Mouse (Mus musculus) limb, embryonic 11.5 days (tissue): Measurements from ENCODE around the gene Kcnq4. TPM values are rescaled to one million over a fixed set of nuclear protein-coding genes. Genes with fewer than 3 reads are reported as not detected.

Experiments
- ATAC-seq: fragments of 200-750 bp; cut with Nextera tagmentation; 2 replicates; pipeline ENCODE4 v1.8.0; 2017; ENCODE audit warnings: low read depth; ENCODE audit not compliant: insufficient number of reproducible peaks, low FRiP score, low TSS enrichment
- DNase-seq: peaks from one replicate; pipeline ENCODE4 v3.0.0-alpha.2; 2015; ENCODE audit warnings: low spot score
- H3K27ac ChIP-seq: fragments of 300-500 bp; sonication (generic); replicated peaks from 2 replicates; pipeline ENCODE4 v1.5.1; 2014; ENCODE audit warnings: low read depth, mild to moderate bottlenecking, low read length
- H3K27me3 ChIP-seq: fragments of 300-500 bp; sonication (generic); 2 replicates; pipeline ENCODE4 v1.6.1; 2014; ENCODE audit warnings: mild to moderate bottlenecking, low read length, mixed read lengths; ENCODE audit not compliant: control insufficient read depth, insufficient read depth
- H3K36me3 ChIP-seq: fragments of 300-500 bp; sonication (generic); 2 replicates; pipeline ENCODE4 v1.6.1; 2014; ENCODE audit warnings: mild to moderate bottlenecking, low read length, moderate library complexity, mixed read lengths; ENCODE audit not compliant: control insufficient read depth, insufficient read depth
- H3K4me1 ChIP-seq: fragments of 300-500 bp; sonication (generic); 2 replicates; pipeline ENCODE4 v1.6.1; 2014; ENCODE audit warnings: low read length, mixed read lengths; ENCODE audit not compliant: control insufficient read depth, insufficient read depth
- H3K4me2 ChIP-seq: fragments of 300-500 bp; sonication (generic); 2 replicates; pipeline ENCODE4 v1.6.1; 2014; ENCODE audit warnings: low read depth, mild to moderate bottlenecking, moderate library complexity; ENCODE audit not compliant: severe bottlenecking
- H3K4me3 ChIP-seq: fragments of 300-500 bp; sonication (generic); 2 replicates; pipeline ENCODE4 v1.5.1; 2014; ENCODE audit warnings: low read depth, low read length
- H3K9ac ChIP-seq: fragments of 300-500 bp; sonication (generic); 2 replicates; pipeline ENCODE4 v1.6.1; 2014; ENCODE audit warnings: mild to moderate bottlenecking, low read length
- H3K9me3 ChIP-seq: fragments of 300-500 bp; sonication (generic); 2 replicates; pipeline ENCODE4 v1.6.1; 2016; ENCODE audit warnings: low read length; ENCODE audit not compliant: control insufficient read depth
- WGBS: fragments of 180-500 bp; shearing (Covaris S2); extraction: QIAGEN DNeasy Blood & Tissue Kit; methylation state at CpG from one replicate; pipeline ENCODE4 v1.1.7; 2014; 5-methylcytosine and 5-hydroxymethylcytosine counted together
- polyA plus RNA-seq: library from polyadenylated mRNA; unstranded; fragments of >200 nt; fragmentation: Nextera tagmentation; extraction: Ambion mirVana; gene quantifications from 2 replicates; pipeline ENCODE4 v1.2.1, GENCODE M21; 2014

Kcnq4 gene
- 5.1 and 6.1 TPM in 2 replicates for polyA plus RNA-seq

DNA sequence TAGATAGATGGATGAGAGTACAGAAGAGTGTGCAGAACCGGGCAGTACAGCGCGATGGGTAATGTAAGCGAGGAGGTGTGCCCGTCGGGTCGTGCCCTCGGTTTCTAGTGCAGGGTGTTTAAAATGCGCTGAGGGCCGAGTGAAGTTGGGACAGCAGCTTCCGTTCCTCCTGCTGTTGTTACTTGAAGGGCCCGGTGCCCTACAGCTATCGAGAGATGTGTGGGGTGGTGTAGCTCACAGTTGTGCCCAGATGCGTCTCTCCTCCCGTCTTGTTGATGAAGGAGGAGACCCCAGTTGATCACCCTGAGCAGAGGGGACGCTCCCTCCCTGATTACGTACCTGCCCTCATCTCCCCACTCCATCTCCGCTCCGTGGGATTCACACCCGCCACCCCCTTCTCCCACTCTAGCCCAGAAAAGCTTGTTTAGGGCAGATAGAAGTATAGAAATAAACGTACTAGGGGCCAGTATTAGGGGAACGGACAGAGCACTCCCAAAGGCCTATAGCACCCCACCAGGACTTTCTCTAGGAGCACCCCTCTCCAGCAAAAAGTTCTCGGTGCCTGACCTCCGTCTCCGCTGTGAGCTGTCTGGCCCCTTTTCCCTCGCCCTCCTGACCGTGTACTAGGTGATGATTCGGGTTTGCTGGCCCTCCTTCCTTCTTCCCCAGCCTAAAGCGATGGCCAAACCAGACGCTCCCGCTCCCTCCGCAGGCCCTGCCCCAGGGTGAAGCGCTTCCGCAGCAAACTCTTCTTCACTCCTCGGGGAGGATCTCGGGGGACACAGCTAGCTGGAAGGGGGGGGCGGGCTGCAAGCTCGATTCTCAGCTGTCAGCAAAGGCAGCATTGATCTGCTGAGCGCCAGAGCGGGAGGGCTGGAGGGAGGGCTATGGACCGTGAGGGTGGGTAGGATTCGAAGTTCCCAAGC lies at the start of gene Kcnq4:
Gene Kcnq4, minus strand, starts transcription at position 672 of the 926 bp plus-strand sequence.
- 1% methylated on average over 42 of the region's 42 CpGs for WGBS
- DNase-seq, result peak; percentile 36
- Histone ChIP-seq H3K9me3 (no peaks in the 10 kb centered on the region), H3K4me2 (peak within 1 kb of the TSS; percentile 100), H3K9ac (0 out of 2 replicates have a peak within 1 kb of the TSS, but pooled peaks have one; percentile 4), H3K27me3 (peaks cover 63% of the 10 kb centered on the region), H3K36me3 (no peaks in the 10 kb centered on the region), H3K4me3 (peak within 1 kb of the TSS; percentile 47), H3K4me1 (peaks cover 8% of the 10 kb centered on the region), H3K27ac (no peak within 1 kb of the TSS)
- ATAC-seq, result no peak

DNA sequence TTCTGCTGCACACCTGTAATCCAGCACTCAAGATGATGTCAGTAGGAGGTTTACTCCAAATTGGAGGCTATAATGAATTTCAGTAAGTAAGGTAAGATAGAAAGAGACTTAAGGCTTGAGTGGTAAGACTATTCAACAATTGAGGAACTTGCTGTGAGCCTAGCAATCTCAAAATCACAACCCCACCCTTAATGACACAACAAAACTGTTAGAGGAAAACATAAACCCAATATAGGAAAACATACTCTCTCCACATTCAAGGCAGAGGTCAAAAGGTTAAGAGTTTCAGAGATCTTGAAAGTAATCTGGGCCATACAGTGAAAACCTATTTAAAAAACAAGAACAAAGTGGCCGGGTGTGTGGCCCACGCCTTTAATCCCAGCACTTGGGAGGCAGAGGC lies 48.3 kb upstream of the Kcnq4 start:
- 92% methylated on average over 2 of the region's 2 CpGs for WGBS
- Histone ChIP-seq H3K9me3 (no peaks in the 10 kb centered on the region), H3K4me2 (no peak overlapping the region), H3K4me3 (no peak overlapping the region), H3K27me3 (no peaks in the 10 kb centered on the region), H3K4me1 (no peaks in the 10 kb centered on the region), H3K36me3 (no peaks in the 10 kb centered on the region), H3K9ac (no peak overlapping the region), H3K27ac (no peak overlapping the region)
- DNase-seq (no peak), ATAC-seq (no peak)

DNA sequence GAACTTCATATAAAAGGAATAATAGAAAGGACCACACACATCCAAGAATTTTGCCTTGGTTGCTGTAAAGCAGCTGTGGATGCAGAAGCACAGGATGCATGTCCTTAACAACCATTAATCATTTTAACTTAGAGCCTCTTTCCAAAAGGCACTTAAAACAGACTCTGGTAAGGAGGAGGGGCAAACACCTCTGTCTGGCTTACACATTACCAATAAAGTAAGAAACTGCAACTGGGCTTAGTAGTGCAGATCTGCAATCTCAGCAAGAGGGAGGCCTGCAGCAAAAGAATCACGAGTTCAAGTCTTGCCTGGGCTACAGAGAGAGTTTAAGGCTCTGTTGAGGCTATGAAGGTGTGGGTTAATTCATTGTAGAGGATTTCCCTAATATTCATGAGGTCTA lies 47.2 kb upstream of the Kcnq4 start:
- DNase-seq (no peak), ATAC-seq (no peak)
- H3K4me1 ChIP-seq, result no peaks in the 10 kb centered on the region
- H3K4me2 ChIP-seq, result no peak overlapping the region
- H3K9ac ChIP-seq, result no peak overlapping the region
- H3K27ac ChIP-seq, result no peak overlapping the region
- WGBS, result 70% methylated on average over 1 of the region's 1 CpGs
- no peaks in the 10 kb centered on the region for H3K27me3 ChIP-seq
- H3K9me3 ChIP-seq, result no peaks in the 10 kb centered on the region
- H3K36me3 ChIP-seq, result no peaks in the 10 kb centered on the region; the same call in 1 of the 2 replicates
- no peak overlapping the region for H3K4me3 ChIP-seq

- no peak overlapping the region for H3K27ac ChIP-seq
- no peak overlapping the region for H3K4me2 ChIP-seq
- H3K36me3 ChIP-seq, result no peaks in the 10 kb centered on the region; the same call in 1 of the 2 replicates
- ATAC-seq (no peak), DNase-seq (no peak)
- WGBS, result 90% methylated on average over 2 of the region's 2 CpGs
- H3K9ac ChIP-seq, result no peak overlapping the region
- H3K9me3 ChIP-seq, result no peaks in the 10 kb centered on the region
- no peak overlapping the region for H3K4me3 ChIP-seq
- H3K27me3 ChIP-seq, result no peaks in the 10 kb centered on the region
- H3K4me1 ChIP-seq, result no peaks in the 10 kb centered on the region
These were observed 44.5 kb upstream of the Kcnq4 start for GRCm38 (mm10) chr4:120792918-120793317.

- H3K4me3 ChIP-seq, result no peak overlapping the region
- H3K4me1 ChIP-seq, result no peaks in the 10 kb centered on the region
- no peak for ATAC-seq
- H3K9ac ChIP-seq, result no peak overlapping the region
- H3K9me3 ChIP-seq, result no peaks in the 10 kb centered on the region
- peaks cover 5% of the 10 kb centered on the region for H3K36me3 ChIP-seq
- no peaks in the 10 kb centered on the region for H3K27me3 ChIP-seq
- H3K4me2 ChIP-seq, result no peak overlapping the region
- 95% methylated on average over 4 of the region's 4 CpGs for WGBS
- no peak overlapping the region for H3K27ac ChIP-seq
- no peak for DNase-seq
These were observed 41.6 kb upstream of the Kcnq4 start for GRCm38 (mm10) chr4:120790027-120790426.

- Histone ChIP-seq H3K27me3 (peaks cover 12% of the 10 kb centered on the region), H3K36me3 (no peaks in the 10 kb centered on the region; the same call in none of the 2 replicates), H3K4me1 (no peaks in the 10 kb centered on the region), H3K27ac (no peak overlapping the region), H3K9me3 (no peaks in the 10 kb centered on the region), H3K4me3 (no peak overlapping the region), H3K9ac (no peak overlapping the region), H3K4me2 (no peak overlapping the region)
- ATAC-seq (no peak), DNase-seq (no peak)
- WGBS, result 58% methylated on average over 5 of the region's 5 CpGs
These were observed 7.4 kb upstream of the Kcnq4 start for GRCm38 (mm10) chr4:120755801-120756200.

GRCm38 (mm10) chr4:120755299-120755698 lies 6.9 kb upstream of the Kcnq4 start:
- no peak for ATAC-seq
- WGBS, result 4% methylated on average over 1 of the region's 1 CpGs
- DNase-seq, result peak; percentile 80

GRCm38 (mm10) chr4:120749601-120750000 lies 1.2 kb upstream of the Kcnq4 start:
- H3K36me3 ChIP-seq, result no peaks in the 10 kb centered on the region
- H3K4me1 ChIP-seq, result peaks cover 8% of the 10 kb centered on the region
- DNase-seq (no peak), ATAC-seq (no peak)
- H3K27me3 ChIP-seq, result peaks cover 63% of the 10 kb centered on the region
- 29% methylated on average over 2 of the region's 2 CpGs for WGBS
- H3K27ac ChIP-seq, result no peak overlapping the region
- H3K4me2 ChIP-seq, result no peak overlapping the region
- H3K9me3 ChIP-seq, result no peaks in the 10 kb centered on the region
- H3K9ac ChIP-seq, result no peak overlapping the region
- H3K4me3 ChIP-seq, result no peak overlapping the region

More at GRCm38 (mm10) chr4:120755299-120755698, 6.9 kb upstream of the Kcnq4 start:
- no peak overlapping the region for H3K27ac ChIP-seq
- H3K27me3 ChIP-seq, result peaks cover 14% of the 10 kb centered on the region
- H3K9me3 ChIP-seq, result no peaks in the 10 kb centered on the region
- H3K9ac ChIP-seq, result no peak overlapping the region
- H3K4me1 ChIP-seq, result no peaks in the 10 kb centered on the region
- H3K4me3 ChIP-seq, result no peak overlapping the region
- no peaks in the 10 kb centered on the region; the same call in none of the 2 replicates for H3K36me3 ChIP-seq
- no peak overlapping the region for H3K4me2 ChIP-seq
